In the genomic region with DNA sequence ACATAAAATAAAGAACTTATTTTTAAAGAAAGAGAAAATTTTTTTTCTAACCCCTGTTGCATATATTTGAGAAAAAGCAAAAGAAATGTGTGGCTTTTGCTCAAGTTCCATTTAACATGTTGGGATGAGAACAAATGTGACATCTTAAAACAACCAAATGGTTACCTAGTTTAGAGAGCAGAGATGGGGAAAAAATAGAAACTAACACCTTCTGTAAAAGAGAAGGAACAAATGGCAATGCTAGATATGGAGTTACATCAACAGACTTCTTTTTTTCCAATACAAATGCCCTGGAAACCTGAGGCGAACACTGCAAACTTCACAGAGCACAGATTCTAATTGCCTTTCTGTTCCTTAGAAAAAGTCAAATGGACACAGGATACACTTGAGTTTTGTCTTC, we compare ENCODE assay signal across 20 mouse cellular contexts.
"Had no signal": no experiment of that assay in that cellular context is flagged by ENCODE, and none has a peak within 500 bp of the region (broad histone marks: within the 10 kb centered on the region; RNA-seq: fewer than 3 reads in every experiment).

No protein-coding gene starts in this region.

- DNase-seq: cerebellum, adult 8-10 months; cerebellum, adult 9-10 months; cerebellum, adult 9-11 months; cerebellum, postnatal 14 days; cerebellum, postnatal 25 days; cerebellum, postnatal 36 days; embryo, embryonic 11 days; forebrain, postnatal 0 days; gastrocnemius, adult 2 months; gastrocnemius, postnatal 10 days; gastrocnemius, postnatal 14 days; gastrocnemius, postnatal 25 days; gastrocnemius, postnatal 36 days; heart, adult 11 months; heart, adult 18-20 months; heart, adult 2 months had no signal

- ATAC-seq: forebrain, embryonic 13.5 days; forebrain, embryonic 14.5 days; forebrain, embryonic 15.5 days; forebrain, embryonic 16.5 days; forebrain, postnatal 0 days had no signal
